ENCODE assay signal across 24 mouse cellular contexts in genomic region chr17:6731634-6732033, GRCm38 (mm10). TPM values are rescaled to one million over a fixed set of nuclear protein-coding genes. Genes with fewer than 3 reads are reported as not detected.
DNase-seq lines count a peak whose midpoint lies in the region; ATAC-seq lines count a peak whose summit lies in the region.
"Had no signal": no experiment of that assay in that cellular context is flagged by ENCODE, and none has a peak within 500 bp of the region (broad histone marks: within the 10 kb centered on the region; RNA-seq: fewer than 3 reads in every experiment).

No protein-coding gene starts in this region.

- peak; percentile 15 for DNase-seq in forebrain, embryonic 11.5 days (ENCODE audit: low spot score)
- peak; percentile 7 for DNase-seq in neural tube, embryonic 10.5 days (ENCODE audit: extremely low spot score, low spot score)
- DNase-seq in kidney, postnatal 25 days, result peak; percentile 66 to 85
- no peak for DNase-seq in cerebellum, adult 8-10 months
- DNase-seq in adrenal gland, postnatal 14 days, result no peak
- DNase-seq in gastrocnemius, adult 18-20 months (ENCODE audit: low spot score), result no peak
- DNase-seq: adrenal gland, adult 8-10 months; cerebellum, adult 9-11 months; heart, postnatal 36 days; layer of hippocampus, postnatal 36 days; right cerebral cortex, adult 18-20 months; spleen, adult 18-20 months; thymus, adult 2 months had no signal

- H3K36me3 ChIP-seq in forebrain, embryonic 11.5 days (ENCODE audit: control insufficient read depth, insufficient read depth, low read length), result no peaks in the 10 kb centered on the region
- H3K36me3 ChIP-seq in forebrain, embryonic 12.5 days (replicated peaks), result no peaks in the 10 kb centered on the region
- no peaks in the 10 kb centered on the region for H3K36me3 ChIP-seq in neural tube, embryonic 15.5 days
- H3K36me3 ChIP-seq: embryonic facial prominence, embryonic 12.5 days; heart, embryonic 13.5 days; hindbrain, embryonic 15.5 days; neural tube, embryonic 12.5 days; stomach, embryonic 15.5 days had no signal

- peaks cover 6% of the 10 kb centered on the region; the same call in 1 of the 2 replicates for H3K4me1 ChIP-seq in forebrain, embryonic 11.5 days (replicated peaks; ENCODE audit: control insufficient read depth, insufficient read depth, low read length)
- peaks cover 14% of the 10 kb centered on the region for H3K4me1 ChIP-seq in forebrain, embryonic 12.5 days
- no peaks in the 10 kb centered on the region for H3K4me1 ChIP-seq in neural tube, embryonic 15.5 days

- no peak overlapping the region for H3K27ac ChIP-seq in forebrain, embryonic 11.5 days (ENCODE audit: low read depth, low read length)
- H3K27ac ChIP-seq in forebrain, embryonic 12.5 days, result no peak overlapping the region
- H3K27ac ChIP-seq in neural tube, embryonic 15.5 days (replicated peaks), result no peak overlapping the region
- H3K27ac ChIP-seq: embryonic facial prominence, embryonic 12.5 days; heart, embryonic 13.5 days; hindbrain, embryonic 15.5 days; layer of hippocampus, adult 2 months; liver, embryonic 14.5 days; neural tube, embryonic 12.5 days; stomach, embryonic 15.5 days had no signal

- H3K4me2 ChIP-seq in forebrain, embryonic 11.5 days (ENCODE audit: low read depth, low read length, severe bottlenecking), result no peak overlapping the region
- H3K4me2 ChIP-seq in forebrain, embryonic 12.5 days, result no peak overlapping the region
- no peak overlapping the region for H3K4me2 ChIP-seq in neural tube, embryonic 15.5 days
- H3K4me2 ChIP-seq: embryonic facial prominence, embryonic 12.5 days; heart, embryonic 13.5 days; hindbrain, embryonic 15.5 days; midbrain, embryonic 11.5 days; neural tube, embryonic 12.5 days; stomach, embryonic 15.5 days had no signal

- H3K9ac ChIP-seq in forebrain, embryonic 11.5 days (ENCODE audit: low read length), result no peak overlapping the region
- H3K9ac ChIP-seq in forebrain, embryonic 12.5 days, result no peak overlapping the region
- no peak overlapping the region for H3K9ac ChIP-seq in neural tube, embryonic 15.5 days (replicated peaks)
- H3K9ac ChIP-seq: embryonic facial prominence, embryonic 12.5 days; heart, embryonic 13.5 days; hindbrain, embryonic 15.5 days; liver, embryonic 14.5 days; neural tube, embryonic 12.5 days; stomach, embryonic 15.5 days had no signal

- no peaks in the 10 kb centered on the region for H3K9me3 ChIP-seq in forebrain, embryonic 11.5 days (ENCODE audit: control insufficient read depth, low read length)
- no peaks in the 10 kb centered on the region for H3K9me3 ChIP-seq in forebrain, embryonic 12.5 days
- H3K9me3 ChIP-seq in neural tube, embryonic 15.5 days (replicated peaks), result no peaks in the 10 kb centered on the region
- H3K9me3 ChIP-seq: embryonic facial prominence, embryonic 12.5 days; heart, embryonic 13.5 days; hindbrain, embryonic 15.5 days; neural tube, embryonic 12.5 days; stomach, embryonic 15.5 days had no signal

- ATAC-seq in forebrain, embryonic 11.5 days (replicated peaks; ENCODE audit: low FRiP score), result no peak
- no peak for ATAC-seq in forebrain, embryonic 12.5 days (ENCODE audit: low FRiP score)
- ATAC-seq in neural tube, embryonic 15.5 days (ENCODE audit: low FRiP score), result no peak

- no peak overlapping the region for H3K4me3 ChIP-seq in forebrain, embryonic 11.5 days (ENCODE audit: low read depth, low read length)
- no peak overlapping the region for H3K4me3 ChIP-seq in forebrain, embryonic 12.5 days (replicated peaks)
- H3K4me3 ChIP-seq in neural tube, embryonic 15.5 days (replicated peaks), result no peak overlapping the region
- H3K4me3 ChIP-seq: embryonic facial prominence, embryonic 12.5 days; erythroblast, embryonic 14.5 days; heart, embryonic 13.5 days; hindbrain, embryonic 15.5 days; layer of hippocampus, adult 2 months; neural tube, embryonic 12.5 days; stomach, embryonic 15.5 days had no signal

- WGBS in forebrain, embryonic 11.5 days, result 91% methylated on average over 12 of the region's 12 CpGs
- WGBS in forebrain, embryonic 12.5 days, result 92% methylated on average over 12 of the region's 12 CpGs
- 81% methylated on average over 12 of the region's 12 CpGs for WGBS in neural tube, embryonic 15.5 days

- no peaks in the 10 kb centered on the region for H3K27me3 ChIP-seq in forebrain, embryonic 11.5 days (ENCODE audit: control insufficient read depth, insufficient read depth, low read length)
- H3K27me3 ChIP-seq in forebrain, embryonic 12.5 days, result 0 out of 2 replicates have a peak, but pooled peaks cover 4% of the 10 kb centered on the region
- H3K27me3 ChIP-seq in neural tube, embryonic 15.5 days (replicated peaks), result no peaks in the 10 kb centered on the region
- H3K27me3 ChIP-seq: embryonic facial prominence, embryonic 12.5 days; heart, embryonic 13.5 days; hindbrain, embryonic 15.5 days; neural tube, embryonic 12.5 days; stomach, embryonic 15.5 days had no signal

RNA-seq across cellular contexts. Expression of gene Ezr, which starts 51.0 kb away (rescaled TPM):
- polyA plus RNA-seq in forebrain, embryonic 11.5 days (2014; fragmentation: Nextera tagmentation; extraction: Ambion mirVana), result 122 and 135 TPM in 2 replicates
- polyA plus RNA-seq in forebrain, embryonic 12.5 days (2016; fragmentation: Nextera tagmentation; extraction: Ambion mirVana), result 115 and 122 TPM in 2 replicates
- polyA plus RNA-seq in neural tube, embryonic 15.5 days (2015; fragmentation: Nextera tagmentation; extraction: Ambion mirVana), result 48.0 and 90.3 TPM in 2 replicates
- 23.6 and 30.5 TPM in 2 replicates for total RNA-seq in adrenal gland, postnatal 14 days (2021)
- total RNA-seq in gastrocnemius, adult 18-20 months (2021), result 1 to 10 TPM; 1.1 to 2.4 TPM

Comparison
In these comparisons a context has a peak if more than half of its experiments do, and no peak if none do; other contexts are left out.
1. DNase-seq: peak in forebrain, embryonic 11.5 days (single experiment), neural tube, embryonic 10.5 days (single experiment) and kidney, postnatal 25 days (2 of 2); none in cerebellum, adult 8-10 months (single experiment), adrenal gland, postnatal 14 days (single experiment) and gastrocnemius, adult 18-20 months (single experiment).